ENCODE assay signal across 7 mouse cellular contexts in genomic region chr4:137231494-137232470, GRCm38 (mm10). TPM values are rescaled to one million over a fixed set of nuclear protein-coding genes. Genes with fewer than 3 reads are reported as not detected.
A peak's percentile ranks its signal among the peaks of the same experiment; 100 is the strongest.
DNase-seq lines count a peak whose midpoint lies in the region; ATAC-seq lines count a peak whose summit lies in the region.

No protein-coding gene starts in this region.

- peak; percentile 52 to 69 for DNase-seq in urinary bladder, adult 18-20 months (ENCODE audit: low spot score in 2 of 2)
- no peak for DNase-seq in urinary bladder, postnatal 10 days (ENCODE audit: low spot score)
- DNase-seq in embryonic facial prominence, embryonic 14.5 days (ENCODE audit: low spot score) = peak; percentile 61
- peak; percentile 33 to 46 for DNase-seq in kidney, adult 8-10 months
- peak; percentile 33 for DNase-seq in ovary, adult 18-20 months (ENCODE audit: low spot score)
- no peak for DNase-seq in yolk sac, embryonic 10.5 days (ENCODE audit: low spot score)

- H3K27ac ChIP-seq in embryonic facial prominence, embryonic 14.5 days (replicated peaks; ENCODE audit: low read depth, low read length) = no peak overlapping the region
- H3K27ac ChIP-seq in forebrain, embryonic 15.5 days (replicated peaks) = no peak overlapping the region

- H3K4me1 ChIP-seq in embryonic facial prominence, embryonic 14.5 days (ENCODE audit: control insufficient read depth, insufficient read depth, low read length) = 0 out of 2 replicates have a peak, but pooled peaks cover 7% of the 10 kb centered on the region
- H3K4me1 ChIP-seq in forebrain, embryonic 15.5 days = 0 out of 2 replicates have a peak, but pooled peaks cover 4% of the 10 kb centered on the region

- no peak overlapping the region for H3K4me2 ChIP-seq in embryonic facial prominence, embryonic 14.5 days (ENCODE audit: low read depth, low read length)
- H3K4me2 ChIP-seq in forebrain, embryonic 15.5 days (replicated peaks) = no peak overlapping the region

- H3K9me3 ChIP-seq in embryonic facial prominence, embryonic 14.5 days (ENCODE audit: control insufficient read depth, low read length) = no peaks in the 10 kb centered on the region
- H3K9me3 ChIP-seq in forebrain, embryonic 15.5 days = no peaks in the 10 kb centered on the region

- ATAC-seq in embryonic facial prominence, embryonic 14.5 days (ENCODE audit: low read depth) = peak; percentile 60
- no peak for ATAC-seq in forebrain, embryonic 15.5 days (replicated peaks)

- no peak overlapping the region for H3K4me3 ChIP-seq in embryonic facial prominence, embryonic 14.5 days (ENCODE audit: low read depth, low read length)
- H3K4me3 ChIP-seq in forebrain, embryonic 15.5 days = no peak overlapping the region

- no peak overlapping the region for H3K9ac ChIP-seq in embryonic facial prominence, embryonic 14.5 days (ENCODE audit: low read depth, low read length)
- no peak overlapping the region for H3K9ac ChIP-seq in forebrain, embryonic 15.5 days (replicated peaks)

- WGBS in embryonic facial prominence, embryonic 14.5 days = 67% methylated on average over 16 of the region's 16 CpGs
- WGBS in forebrain, embryonic 15.5 days = 74% methylated on average over 16 of the region's 16 CpGs

- no peaks in the 10 kb centered on the region for H3K27me3 ChIP-seq in embryonic facial prominence, embryonic 14.5 days (replicated peaks; ENCODE audit: control insufficient read depth, insufficient read depth, low read length)
- H3K27me3 ChIP-seq in forebrain, embryonic 15.5 days = no peaks in the 10 kb centered on the region

- H3K36me3 ChIP-seq in embryonic facial prominence, embryonic 14.5 days (ENCODE audit: control insufficient read depth, insufficient read depth, low read length) = no peaks in the 10 kb centered on the region
- H3K36me3 ChIP-seq in forebrain, embryonic 15.5 days = no peaks in the 10 kb centered on the region

RNA-seq across cellular contexts. Expression of gene Wnt4, which starts 45.5 kb away (rescaled TPM):
- polyA plus RNA-seq in embryonic facial prominence, embryonic 14.5 days (2014; fragmentation: Nextera tagmentation; extraction: Ambion mirVana) = 4.7 and 5.6 TPM in 2 replicates
- polyA plus RNA-seq in forebrain, embryonic 15.5 days (2015; fragmentation: Nextera tagmentation; extraction: Ambion mirVana) = 0.78 and 1.7 TPM in 2 replicates

Comparison
In these comparisons a context has a peak if more than half of its experiments do, and no peak if none do; other contexts are left out.
1. DNase-seq: peak in urinary bladder, adult 18-20 months (2 of 2), embryonic facial prominence, embryonic 14.5 days (single experiment), kidney, adult 8-10 months (2 of 2) and ovary, adult 18-20 months (single experiment); none in urinary bladder, postnatal 10 days (single experiment) and yolk sac, embryonic 10.5 days (single experiment).